Mouse (Mus musculus): ENCODE data around the gene G6pc2.

GRCm38 (mm10) chr2:69222815-69223214 lies 11.9 kb downstream of the G6pc2 start:
- TF ChIP-seq CTCF (IDR thresholded peaks at IDR 0.05; ENCODE audit: low read depth, low read length) (no peak), GATA1 (IDR thresholded peaks at IDR 0.05; ENCODE audit: borderline replicate concordance, low read length) (no peak), TAL1 (conservative IDR thresholded peaks at IDR 0.05; ENCODE audit: low read depth, low read length) (no peak)
